Mouse (Mus musculus): Measurements from ENCODE around the gene Lin54.

GRCm38 (mm10) chr5:100438796-100439195 is 61.6 kb downstream of the Lin54 start:
- no peak for TF ChIP-seq POLR2A (IDR thresholded peaks at IDR 0.05; ENCODE audit: insufficient read length, low read depth)
- TF ChIP-seq MAX (IDR thresholded peaks at IDR 0.05; ENCODE audit: low read depth) = no peak
- no peak for TF ChIP-seq MYOG (IDR thresholded peaks at IDR 0.05; ENCODE audit: control insufficient read depth in 1 of 3, insufficient read depth in 1 of 3, insufficient read length in 2 of 3, low read depth in 2 of 3)
